In the genomic region with DNA sequence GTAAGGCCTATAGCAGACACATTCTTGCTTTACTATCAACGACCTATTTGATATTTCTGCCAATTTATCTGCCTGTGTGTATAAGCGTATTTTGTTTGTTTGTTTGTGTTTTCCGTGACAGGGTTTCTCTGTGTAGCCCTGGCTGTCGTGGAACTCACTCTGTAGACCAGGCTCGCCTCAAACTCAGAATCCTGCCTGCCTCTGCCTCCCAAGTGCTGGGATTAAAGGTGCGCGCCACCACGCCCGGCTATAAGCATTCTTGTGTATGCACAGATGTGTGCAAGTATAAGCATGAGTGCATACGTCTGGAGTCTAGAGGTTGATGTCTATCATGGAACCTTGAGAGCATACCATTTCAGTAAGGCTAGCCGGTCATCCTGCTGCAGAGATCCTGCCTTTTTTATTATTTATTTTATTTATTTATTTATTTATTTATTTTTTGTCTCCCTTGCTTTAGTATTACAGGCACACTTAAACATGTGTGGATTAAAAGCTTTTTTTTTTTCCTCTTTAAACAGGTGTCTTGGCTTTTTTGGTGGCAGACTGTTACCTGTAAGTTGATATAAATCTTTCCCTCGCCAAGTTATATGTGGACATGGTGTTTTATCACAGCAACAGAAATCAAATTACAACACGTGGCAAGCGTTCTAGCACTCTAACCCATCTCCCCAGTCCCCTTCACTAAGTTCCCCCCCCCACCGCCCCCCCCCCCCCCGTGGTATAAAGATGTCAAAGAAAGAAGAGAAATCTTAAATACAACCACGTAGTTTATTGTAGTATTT, we compare ENCODE assay signal across 9 mouse cellular contexts. TPM values are rescaled to one million over a fixed set of nuclear protein-coding genes. Genes with fewer than 3 reads are reported as not detected.
A peak's percentile ranks its signal among the peaks of the same experiment; 100 is the strongest.
DNase-seq lines count a peak whose midpoint lies in the region; ATAC-seq lines count a peak whose summit lies in the region.
"Had no signal": no experiment of that assay in that cellular context is flagged by ENCODE, and none has a peak within 500 bp of the region (broad histone marks: within the 10 kb centered on the region; RNA-seq: fewer than 3 reads in every experiment).

No protein-coding gene starts in this region.

- intact Hi-C loops in gastrocnemius, postnatal 14 days (cut with DNase I; ENCODE audit: low total_unique reads): loop anchor here (10.0 kb wide), 1 partner anchor 55 kb away; no protein-coding TSS in a partner anchor

- DNase-seq in heart, postnatal 4 days: no peak
- DNase-seq in MN1 (ENCODE audit: low spot score): peak; percentile 26
- DNase-seq in gastrocnemius, postnatal 14 days: no peak
- no peak for DNase-seq in natural killer cell, adult 2 months (ENCODE audit: low spot score in 2 of 2)

- no peak for ATAC-seq in heart, embryonic 12.5 days (ENCODE audit: insufficient number of reproducible peaks, low FRiP score)
- peak; percentile 11; the same call in 1 of the 2 replicates for ATAC-seq in hindbrain, embryonic 12.5 days (ENCODE audit: low FRiP score)
- peak; percentile 10; the same call in 1 of the 2 replicates for ATAC-seq in midbrain, embryonic 12.5 days (ENCODE audit: low FRiP score, low read depth)
- ATAC-seq in CD4-positive, CD25-positive, alpha-beta regulatory T cell, adult 4 months: no peak

- H3K36me3 ChIP-seq in heart, embryonic 12.5 days: no peaks in the 10 kb centered on the region
- H3K36me3 ChIP-seq in hindbrain, embryonic 12.5 days: no peaks in the 10 kb centered on the region
- H3K36me3 ChIP-seq in midbrain, embryonic 12.5 days: no peaks in the 10 kb centered on the region

- peak overlapping the region; percentile 93 for H3K27ac ChIP-seq in heart, embryonic 12.5 days (ENCODE audit: poor library complexity, severe bottlenecking)
- H3K27ac ChIP-seq in hindbrain, embryonic 12.5 days: peak overlapping the region; percentile 98
- H3K27ac ChIP-seq in midbrain, embryonic 12.5 days (replicated peaks): peak overlapping the region; percentile 97

- WGBS in heart, embryonic 12.5 days: 58% methylated on average over 17 of the region's 17 CpGs
- 59% methylated on average over 17 of the region's 17 CpGs for whole genome bisulfite sequencing in hindbrain, embryonic 12.5 days
- WGBS in midbrain, embryonic 12.5 days: 57% methylated on average over 17 of the region's 17 CpGs

- peak overlapping the region; percentile 84 for H3K4me2 ChIP-seq in heart, embryonic 12.5 days
- peak overlapping the region; percentile 55 for H3K4me2 ChIP-seq in hindbrain, embryonic 12.5 days (replicated peaks)
- H3K4me2 ChIP-seq in midbrain, embryonic 12.5 days (replicated peaks): peak overlapping the region; percentile 82

- H3K9me3 ChIP-seq in heart, embryonic 12.5 days (replicated peaks): no peaks in the 10 kb centered on the region
- H3K9me3 ChIP-seq in hindbrain, embryonic 12.5 days (replicated peaks): no peaks in the 10 kb centered on the region
- no peaks in the 10 kb centered on the region for H3K9me3 ChIP-seq in midbrain, embryonic 12.5 days

- H3K4me1 ChIP-seq in heart, embryonic 12.5 days (replicated peaks): peaks cover 14% of the 10 kb centered on the region
- peaks cover 17% of the 10 kb centered on the region for H3K4me1 ChIP-seq in hindbrain, embryonic 12.5 days
- peaks cover 15% of the 10 kb centered on the region for H3K4me1 ChIP-seq in midbrain, embryonic 12.5 days

- H3K4me3 ChIP-seq in heart, embryonic 12.5 days: peak overlapping the region; percentile 98
- H3K4me3 ChIP-seq in hindbrain, embryonic 12.5 days: peak overlapping the region; percentile 98
- H3K4me3 ChIP-seq in midbrain, embryonic 12.5 days: peak overlapping the region; percentile 95

- peak overlapping the region; percentile 96 for H3K9ac ChIP-seq in heart, embryonic 12.5 days
- peak overlapping the region; percentile 96 for H3K9ac ChIP-seq in hindbrain, embryonic 12.5 days
- H3K9ac ChIP-seq in midbrain, embryonic 12.5 days (replicated peaks): peak overlapping the region; percentile 97

- no peaks in the 10 kb centered on the region for H3K27me3 ChIP-seq in heart, embryonic 12.5 days (replicated peaks)
- no peaks in the 10 kb centered on the region for H3K27me3 ChIP-seq in hindbrain, embryonic 12.5 days
- no peaks in the 10 kb centered on the region for H3K27me3 ChIP-seq in midbrain, embryonic 12.5 days

RNA-seq across cellular contexts. Expression of gene Cdk8, which starts 1.0 kb away (rescaled TPM):
- polyA plus RNA-seq in heart, embryonic 12.5 days (2016; fragmentation: Nextera tagmentation; extraction: Ambion mirVana): 16.6 and 17.3 TPM in 2 replicates
- 10 to 100 TPM; 25.5 to 26.5 TPM for total RNA-seq in heart, postnatal 4 days (2021)
- polyA plus RNA-seq in hindbrain, embryonic 12.5 days (2016; fragmentation: Nextera tagmentation; extraction: Ambion mirVana): 30.9 and 32.6 TPM in 2 replicates
- 34.0 and 39.1 TPM in 2 replicates for polyA plus RNA-seq in midbrain, embryonic 12.5 days (2016; fragmentation: Nextera tagmentation; extraction: Ambion mirVana)
- polyA plus RNA-seq in CD4-positive, CD25-positive, alpha-beta regulatory T cell, adult 4 months (2017; shearing (Covaris generic)): 10 to 100 TPM; 11.3 to 15.1 TPM
- 10 to 100 TPM; 14.7 to 14.9 TPM for total RNA-seq in gastrocnemius, postnatal 14 days (2021)

RNA-seq across cellular contexts. Expression of gene Rnf6, which starts 8.7 kb away (rescaled TPM):
- polyA plus RNA-seq in heart, embryonic 12.5 days (2016; fragmentation: Nextera tagmentation; extraction: Ambion mirVana): 36.6 and 37.8 TPM in 2 replicates
- total RNA-seq in heart, postnatal 4 days (2021): 10 to 100 TPM; 44.4 to 48.0 TPM
- polyA plus RNA-seq in hindbrain, embryonic 12.5 days (2016; fragmentation: Nextera tagmentation; extraction: Ambion mirVana): 23.5 and 26.2 TPM in 2 replicates
- polyA plus RNA-seq in midbrain, embryonic 12.5 days (2016; fragmentation: Nextera tagmentation; extraction: Ambion mirVana): 25.5 and 28.6 TPM in 2 replicates
- 100 to 1,000 TPM in 1 of 2 experiments, 10 to 100 TPM in 1; 84.5 to 104 TPM for polyA plus RNA-seq in CD4-positive, CD25-positive, alpha-beta regulatory T cell, adult 4 months (2017; shearing (Covaris generic))
- 10 to 100 TPM; 35.6 to 38.1 TPM for total RNA-seq in gastrocnemius, postnatal 14 days (2021)

RNA-seq across cellular contexts. Expression of gene 1700001J03Rik, which starts 45.0 kb away (rescaled TPM):
- polyA plus RNA-seq in heart, embryonic 12.5 days (2016; fragmentation: Nextera tagmentation; extraction: Ambion mirVana): not detected in 2 replicates
- under 1 TPM; 0.81 to 0.91 TPM for total RNA-seq in heart, postnatal 4 days (2021)
- polyA plus RNA-seq in hindbrain, embryonic 12.5 days (2016; fragmentation: Nextera tagmentation; extraction: Ambion mirVana): not detected in 2 replicates
- polyA plus RNA-seq in midbrain, embryonic 12.5 days (2016; fragmentation: Nextera tagmentation; extraction: Ambion mirVana): not detected in 2 replicates
- 1 to 10 TPM in 1 of 2 experiments, under 1 TPM in 1; 0.42 to 1.2 TPM for polyA plus RNA-seq in CD4-positive, CD25-positive, alpha-beta regulatory T cell, adult 4 months (2017; shearing (Covaris generic))
- total RNA-seq in gastrocnemius, postnatal 14 days (2021): under 1 TPM in 1 of 2 experiments, not detected in 1; 0.27 TPM

RNA-seq across cellular contexts. Expression of gene Gm6309, which starts 59.5 kb away (rescaled TPM):
- polyA plus RNA-seq in heart, embryonic 12.5 days (2016; fragmentation: Nextera tagmentation; extraction: Ambion mirVana): not detected in 2 replicates
- not detected for total RNA-seq in heart, postnatal 4 days (2021)
- polyA plus RNA-seq in hindbrain, embryonic 12.5 days (2016; fragmentation: Nextera tagmentation; extraction: Ambion mirVana): not detected in 2 replicates
- not detected in 2 replicates for polyA plus RNA-seq in midbrain, embryonic 12.5 days (2016; fragmentation: Nextera tagmentation; extraction: Ambion mirVana)
- not detected for polyA plus RNA-seq in CD4-positive, CD25-positive, alpha-beta regulatory T cell, adult 4 months (2017; shearing (Covaris generic))
- total RNA-seq in gastrocnemius, postnatal 14 days (2021): not detected
- polyA plus RNA-seq: frontal cortex, adult 2 months had no signal

Comparison
In these comparisons a context has a peak if more than half of its experiments do, and no peak if none do; other contexts are left out.
1. ATAC-seq: peak in hindbrain, embryonic 12.5 days (single experiment) and midbrain, embryonic 12.5 days (single experiment); none in heart, embryonic 12.5 days (single experiment) and CD4-positive, CD25-positive, alpha-beta regulatory T cell, adult 4 months (single experiment).
2. Peak in every context shown above with its lines, with median percentiles within 50 percentile points of each other: H3K27ac ChIP-seq, H3K4me2 ChIP-seq, H3K4me3 ChIP-seq and H3K9ac ChIP-seq.